Mouse (Mus musculus) lung, adult 2 months (tissue): ENCODE measurements around the gene Krtap15.

Source experiments
- CTCF ChIP-seq: fragments of 200-500 bp; IDR thresholded peaks from 2 replicates; pipeline ENCODE4 v1.5.1; 2011; ENCODE audit warnings: mild to moderate bottlenecking, low read length, control low read depth; ENCODE audit not compliant: insufficient read depth
- POLR2A ChIP-seq: fragments of 200-500 bp; IDR thresholded peaks from 2 replicates; pipeline ENCODE4 v1.6.1; 2011; ENCODE audit warnings: low read depth, mild to moderate bottlenecking, control low read depth, low read length, borderline replicate concordance; ENCODE audit errors: extremely low read depth

DNA sequence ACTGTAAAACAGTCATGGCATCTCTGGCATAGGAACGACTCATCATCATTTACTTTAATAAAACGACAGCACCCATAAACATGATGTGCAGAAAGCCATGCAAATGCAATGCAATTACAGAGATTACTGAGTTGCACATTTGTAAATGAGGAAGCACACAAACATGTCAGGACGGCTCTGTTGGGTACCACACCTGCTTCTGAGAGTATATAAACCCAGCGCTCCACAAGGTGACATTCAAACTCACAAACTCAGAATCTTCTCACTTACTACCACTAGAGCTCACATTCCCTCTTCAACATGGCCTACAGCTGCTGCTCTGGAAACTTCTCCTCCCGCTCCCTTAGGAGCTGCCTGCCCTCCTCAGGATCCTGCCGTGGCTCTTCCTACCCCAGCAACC is 42.4 kb upstream of the Krtap15 start, which contains the start of gene Gm5965:
- TF ChIP-seq POLR2A (no peak), CTCF (no peak)
